Mouse (Mus musculus): ENCODE data around the gene Rhbdf1. TPM values are rescaled to one million over a fixed set of nuclear protein-coding genes. Genes with fewer than 3 reads are reported as not detected.

Gene Rhbdf1
- total and polyA plus RNA-seq, 3 experiments: 2.9 to 14.3 TPM; not detected in 1

DNA sequence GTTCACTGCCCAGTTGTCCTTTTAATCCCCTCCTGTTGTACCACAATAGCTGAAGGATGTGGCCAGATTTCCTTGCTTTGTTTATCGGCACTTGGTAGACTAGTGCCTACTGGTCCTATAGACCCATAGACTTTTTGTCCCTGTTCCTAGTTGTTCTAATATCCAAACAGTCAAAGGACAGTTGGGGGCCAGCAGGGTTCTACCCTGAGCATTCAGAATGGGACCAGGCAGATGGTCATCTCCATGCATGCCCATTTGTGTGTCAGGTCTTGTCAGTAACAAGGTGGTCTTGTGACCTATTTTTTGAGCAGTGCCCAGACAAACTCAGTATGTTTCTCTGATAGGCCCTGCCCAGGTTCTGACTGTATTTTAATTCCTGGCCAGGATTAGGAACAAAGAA lies 4.9 kb upstream of the Rhbdf1 start:
- DNase-seq (ENCODE audit: low read depth, low spot score): no peak
- Histone ChIP-seq H3K79me2 (ENCODE audit: control insufficient read depth, insufficient read depth, low read length, poor library complexity) (peaks cover 9% of the 10 kb centered on the region), H3K27me3 (ENCODE audit: control insufficient read depth in 1 of 2, insufficient read depth in 2 of 2, low read length in 2 of 2) (peaks cover 4 to 6% of the 10 kb centered on the region in 2 experiments; a peak in 3 of 4 replicates), H3K9ac (ENCODE audit: control insufficient read depth, low read depth, low read length, poor library complexity, severe bottlenecking) (peak overlapping the region; percentile 89), H3K36me3 (ENCODE audit: control insufficient read depth in 1 of 2, insufficient read depth in 2 of 2, low read length in 2 of 2) (peaks cover 0 to 22% of the 10 kb centered on the region in 2 experiments; a peak in 2 of 4 replicates), H3K4me3 (ENCODE audit: control insufficient read depth in 1 of 2, insufficient read depth in 1 of 2, low read depth in 2 of 2, low read length in 2 of 2) (peak overlapping the region; percentile 59 to 79), H3K4me1 (ENCODE audit: control insufficient read depth in 1 of 2, insufficient read depth in 2 of 2, low read length in 2 of 2) (peaks cover 14 to 43% of the 10 kb centered on the region in 2 experiments), H3K27ac (ENCODE audit: control insufficient read depth, low read depth, low read length) (no peak overlapping the region), H3K9me3 (replicated peaks; ENCODE audit: insufficient read depth, low read length) (no peaks in the 10 kb centered on the region)
- TF ChIP-seq ZKSCAN1 (IDR thresholded peaks at IDR 0.05; ENCODE audit: low read depth, low read length) (no peak), TAL1 (IDR thresholded peaks at IDR 0.05; ENCODE audit: low read length) (no peak), MYB (IDR thresholded peaks at IDR 0.05; ENCODE audit: low read depth, low read length) (no peak), CTCF (IDR thresholded peaks at IDR 0.05 in 2 of 3, conservative IDR thresholded peaks at IDR 0.05 in 1 of 3; ENCODE audit: control insufficient read depth in 1 of 3, insufficient read depth in 1 of 3, low read depth in 2 of 3, low read length in 3 of 3, poor library complexity in 1 of 3, severe bottlenecking in 1 of 3) (no peak), MXI1 (IDR thresholded peaks at IDR 0.05; ENCODE audit: low read depth, low read length) (no peak), NELFE (IDR thresholded peaks at IDR 0.05; ENCODE audit: low read depth, low read length) (no peak), USF1 (IDR thresholded peaks at IDR 0.05; ENCODE audit: low read depth, low read length) (no peak), ZC3H11A (IDR thresholded peaks at IDR 0.05; ENCODE audit: low read depth, low read length) (no peak), UBTF (IDR thresholded peaks at IDR 0.05; ENCODE audit: borderline replicate concordance, insufficient read depth, low read depth, low read length) (no peak), MAZ (IDR thresholded peaks at IDR 0.05; ENCODE audit: low read depth, low read length) (no peak), KAT2A (conservative IDR thresholded peaks at IDR 0.05; ENCODE audit: low read depth, low read length) (no peak), E2F4 (IDR thresholded peaks at IDR 0.05; ENCODE audit: borderline replicate concordance, low read depth, low read length) (no peak), EP300 (IDR thresholded peaks at IDR 0.05; ENCODE audit: low read depth in 1 of 2, low read length in 2 of 2) (no peak), ELF1 (IDR thresholded peaks at IDR 0.05; ENCODE audit: low read depth, low read length) (no peak), TCF12 (IDR thresholded peaks at IDR 0.05; ENCODE audit: low read depth, low read length) (no peak), POLR2AphosphoS5 (IDR thresholded peaks at IDR 0.05; ENCODE audit: borderline replicate concordance, low read depth, low read length) (no peak), MEF2A (IDR thresholded peaks at IDR 0.05; ENCODE audit: extremely low read depth, insufficient replicate concordance, low read depth, low read length, poor library complexity, severe bottlenecking) (no peak)

DNA sequence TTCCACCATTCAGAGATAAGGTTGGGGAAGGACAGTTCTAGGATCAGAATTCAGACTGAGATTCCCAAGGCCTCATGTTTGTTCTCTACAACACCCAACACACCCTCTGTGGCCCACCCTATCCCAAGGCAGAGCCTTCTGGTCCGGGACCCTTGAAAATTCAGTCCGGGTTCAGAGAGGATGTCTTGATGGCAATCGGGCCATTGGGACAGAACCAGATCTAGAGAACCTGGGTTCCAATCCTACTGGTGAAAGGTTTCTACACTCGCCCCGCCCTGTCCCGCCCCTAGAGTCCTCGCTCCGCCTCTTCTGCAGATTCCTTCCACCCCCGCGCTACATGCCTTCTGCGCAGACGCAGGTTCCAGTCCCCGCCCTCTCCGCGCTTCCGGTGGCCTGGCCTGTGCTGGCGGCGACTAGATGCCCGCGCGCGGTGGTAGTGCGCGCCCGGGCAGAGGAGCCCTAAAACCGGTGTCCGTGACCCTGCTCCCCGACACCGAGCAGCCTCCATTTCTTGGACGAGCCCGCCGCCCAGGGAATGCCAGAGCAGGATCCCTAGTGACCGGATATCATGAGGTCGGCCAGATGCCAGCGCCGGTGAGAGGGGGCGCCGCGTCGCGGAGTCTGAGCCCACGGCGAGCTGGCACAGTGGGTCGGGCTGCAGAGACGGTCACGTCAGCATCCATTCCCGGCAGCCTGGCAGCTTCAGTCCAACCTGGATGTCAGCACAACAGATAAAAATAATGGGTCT lies 4.2 kb upstream of the Rhbdf1 start, which contains the start of gene Mpg:
Gene Mpg, plus strand, starts transcription at position 382 of the 748 bp plus-strand sequence.
- DNase-seq (ENCODE audit: low read depth, low spot score): peak; percentile 95
- Histone ChIP-seq H3K9me3 (replicated peaks; ENCODE audit: insufficient read depth, low read length) (no peaks in the 10 kb centered on the region), H3K79me2 (ENCODE audit: control insufficient read depth, insufficient read depth, low read length, poor library complexity) (peaks cover 11% of the 10 kb centered on the region), H3K4me1 (ENCODE audit: control insufficient read depth in 1 of 2, insufficient read depth in 2 of 2, low read length in 2 of 2) (peaks cover 13 to 38% of the 10 kb centered on the region in 2 experiments), H3K4me3 (ENCODE audit: control insufficient read depth in 1 of 2, insufficient read depth in 1 of 2, low read depth in 2 of 2, low read length in 2 of 2) (peak within 1 kb of the TSS; percentile 59 to 79), H3K27ac (ENCODE audit: control insufficient read depth, low read depth, low read length) (peak within 1 kb of the TSS; percentile 52), H3K36me3 (ENCODE audit: control insufficient read depth in 1 of 2, insufficient read depth in 2 of 2, low read length in 2 of 2) (peaks cover 0 to 18% of the 10 kb centered on the region in 2 experiments; a peak in 2 of 4 replicates), H3K9ac (ENCODE audit: control insufficient read depth, low read depth, low read length, poor library complexity, severe bottlenecking) (peak within 1 kb of the TSS; percentile 89), H3K27me3 (ENCODE audit: control insufficient read depth in 1 of 2, insufficient read depth in 2 of 2, low read length in 2 of 2) (peaks cover 8 to 11% of the 10 kb centered on the region in 2 experiments)
- TF ChIP-seq ZMIZ1 (IDR thresholded peaks at IDR 0.05; ENCODE audit: low read depth, low read length) (peak; percentile 98), NRF1 (IDR thresholded peaks at IDR 0.05; ENCODE audit: insufficient read depth, low read depth, low read length, poor library complexity, severe bottlenecking) (peak; percentile 89), RCOR1 (IDR thresholded peaks at IDR 0.05; ENCODE audit: low read depth, low read length) (0 out of 2 replicates have a peak, but pooled peaks have one; percentile 7), MAZ (IDR thresholded peaks at IDR 0.05; ENCODE audit: low read depth, low read length) (peak; percentile 51; the same call in 1 of the 2 replicates), POLR2AphosphoS5 (IDR thresholded peaks at IDR 0.05; ENCODE audit: borderline replicate concordance, low read depth, low read length) (no peak), SIN3A (IDR thresholded peaks at IDR 0.05; ENCODE audit: low read length) (peak; percentile 86), TCF12 (IDR thresholded peaks at IDR 0.05; ENCODE audit: low read depth, low read length) (peak; percentile 75), HCFC1 (IDR thresholded peaks at IDR 0.05; ENCODE audit: low read depth, low read length) (peak; percentile 78), MAX (IDR thresholded peaks at IDR 0.05; ENCODE audit: low read length) (no peak), KAT2A (conservative IDR thresholded peaks at IDR 0.05; ENCODE audit: low read depth, low read length) (no peak), NELFE (IDR thresholded peaks at IDR 0.05; ENCODE audit: low read depth, low read length) (peak; percentile 99), MXI1 (IDR thresholded peaks at IDR 0.05; ENCODE audit: low read depth, low read length) (peak; percentile 81), TBP (IDR thresholded peaks at IDR 0.05; ENCODE audit: low read depth, low read length) (peak; percentile 43; the same call in 1 of the 2 replicates), ELF1 (IDR thresholded peaks at IDR 0.05; ENCODE audit: low read depth, low read length) (peak; percentile 92), POLR2AphosphoS2 (IDR thresholded peaks at IDR 0.05; ENCODE audit: low read length) (peak; percentile 98), E2F4 (IDR thresholded peaks at IDR 0.05; ENCODE audit: borderline replicate concordance, low read depth, low read length) (no peak), MYB (IDR thresholded peaks at IDR 0.05; ENCODE audit: low read depth, low read length) (no peak), POLR2A (IDR thresholded peaks at IDR 0.05; ENCODE audit: control insufficient read depth in 1 of 2, insufficient read depth in 1 of 2, low read depth in 1 of 2, low read length in 2 of 2, poor library complexity in 1 of 2) (peak; percentile 99 to 100)

Measured in MEL (cell line).